7 mouse cellular contexts compared by ENCODE assay signal in genomic region chr7:100984452-100985395, GRCm38 (mm10). TPM values are rescaled to one million over a fixed set of nuclear protein-coding genes. Genes with fewer than 3 reads are reported as not detected.
A peak's percentile ranks its signal among the peaks of the same experiment; 100 is the strongest.
DNase-seq lines count a peak whose midpoint lies in the region; ATAC-seq lines count a peak whose summit lies in the region.

No protein-coding gene starts in this region.

- H3K27ac ChIP-seq in heart, embryonic 16.5 days (ENCODE audit: low read length): no peak overlapping the region
- peak overlapping the region; percentile 87 for H3K27ac ChIP-seq in limb, embryonic 12.5 days

- H3K4me2 ChIP-seq in heart, embryonic 16.5 days (ENCODE audit: low read depth, low read length): peak overlapping the region; percentile 22; the same call in 1 of the 2 replicates
- peak overlapping the region; percentile 36 for H3K4me2 ChIP-seq in limb, embryonic 12.5 days

- no peaks in the 10 kb centered on the region for H3K27me3 ChIP-seq in heart, embryonic 16.5 days (ENCODE audit: control insufficient read depth, insufficient read depth, low read length)
- no peaks in the 10 kb centered on the region for H3K27me3 ChIP-seq in limb, embryonic 12.5 days

- ATAC-seq in heart, embryonic 16.5 days (replicated peaks; ENCODE audit: extremely low read depth, insufficient read depth, low FRiP score): peak; percentile 65
- ATAC-seq in limb, embryonic 12.5 days (ENCODE audit: insufficient number of reproducible peaks, insufficient read depth, low FRiP score, low TSS enrichment, low read depth): peak; percentile 73

- no peak overlapping the region for H3K9ac ChIP-seq in heart, embryonic 16.5 days (ENCODE audit: low read length)
- no peak overlapping the region for H3K9ac ChIP-seq in limb, embryonic 12.5 days (replicated peaks)

- no peaks in the 10 kb centered on the region for H3K9me3 ChIP-seq in heart, embryonic 16.5 days (replicated peaks; ENCODE audit: control insufficient read depth, low read length)
- no peaks in the 10 kb centered on the region for H3K9me3 ChIP-seq in limb, embryonic 12.5 days

- DNase-seq in ovary, postnatal 36 days (ENCODE audit: low spot score): peak; percentile 48
- no peak for DNase-seq in ovary, postnatal 14 days (ENCODE audit: low spot score)
- peak; percentile 17 for DNase-seq in naive thymus-derived CD4-positive, alpha-beta T cell, adult 2 months (ENCODE audit: low read depth)
- DNase-seq in cerebellum, adult 9-10 months: no peak
- no peak for DNase-seq in layer of hippocampus, postnatal 25 days (ENCODE audit: extremely low spot score in 1 of 2, low spot score in 1 of 2)

- H3K36me3 ChIP-seq in heart, embryonic 16.5 days (ENCODE audit: control insufficient read depth, insufficient read depth): no peaks in the 10 kb centered on the region
- no peaks in the 10 kb centered on the region for H3K36me3 ChIP-seq in limb, embryonic 12.5 days

- H3K4me3 ChIP-seq in heart, embryonic 16.5 days (ENCODE audit: low read length): no peak overlapping the region
- H3K4me3 ChIP-seq in limb, embryonic 12.5 days (replicated peaks): 0 out of 2 replicates have a peak overlapping the region, but pooled peaks have one; percentile 3

- peaks cover 12% of the 10 kb centered on the region for H3K4me1 ChIP-seq in heart, embryonic 16.5 days (ENCODE audit: control insufficient read depth, insufficient read depth, low read length)
- H3K4me1 ChIP-seq in limb, embryonic 12.5 days (replicated peaks): peaks cover 29% of the 10 kb centered on the region

- WGBS in heart, embryonic 16.5 days: 48% methylated on average over 21 of the region's 21 CpGs
- 28% methylated on average over 21 of the region's 21 CpGs for WGBS in limb, embryonic 12.5 days

RNA-seq across cellular contexts. Expression of gene P2ry6, which starts 10.3 kb away (rescaled TPM):
- polyA plus RNA-seq in heart, embryonic 16.5 days (2015; fragmentation: Nextera tagmentation; extraction: Ambion mirVana): 5.1 and 5.8 TPM in 2 replicates
- polyA plus RNA-seq in limb, embryonic 12.5 days (2016; fragmentation: Nextera tagmentation; extraction: Ambion mirVana): 2.0 and 3.0 TPM in 2 replicates
- 1 to 10 TPM; 3.9 to 5.6 TPM for total RNA-seq in layer of hippocampus, postnatal 25 days (2021)

RNA-seq across cellular contexts. Expression of gene P2ry2, which starts 27.9 kb away (rescaled TPM):
- 3.6 and 4.3 TPM in 2 replicates for polyA plus RNA-seq in heart, embryonic 16.5 days (2015; fragmentation: Nextera tagmentation; extraction: Ambion mirVana)
- 0.76 and 1.1 TPM in 2 replicates for polyA plus RNA-seq in limb, embryonic 12.5 days (2016; fragmentation: Nextera tagmentation; extraction: Ambion mirVana)
- 1 to 10 TPM in 1 of 2 experiments, under 1 TPM in 1; 0.62 to 1.3 TPM for total RNA-seq in layer of hippocampus, postnatal 25 days (2021)

RNA-seq across cellular contexts. Expression of gene Arhgef17, which starts 52.8 kb away (rescaled TPM):
- 5.1 and 6.5 TPM in 2 replicates for polyA plus RNA-seq in heart, embryonic 16.5 days (2015; fragmentation: Nextera tagmentation; extraction: Ambion mirVana)
- polyA plus RNA-seq in limb, embryonic 12.5 days (2016; fragmentation: Nextera tagmentation; extraction: Ambion mirVana): 8.3 and 11.1 TPM in 2 replicates
- 100 to 1,000 TPM; 140 to 146 TPM for total RNA-seq in layer of hippocampus, postnatal 25 days (2021)

Comparison
In these comparisons a context has a peak if more than half of its experiments do, and no peak if none do; other contexts are left out.
1. DNase-seq: peak in ovary, postnatal 36 days (single experiment) and naive thymus-derived CD4-positive, alpha-beta T cell, adult 2 months (single experiment); none in ovary, postnatal 14 days (single experiment), cerebellum, adult 9-10 months (single experiment) and layer of hippocampus, postnatal 25 days (0 of 2).